Mouse (Mus musculus) bone marrow, adult 2 months (tissue): ENCODE measurements at regions not wholly inside any gene's neighbourhood (a gene's known extent, or its start where the extent isn't known, plus 50 kb on each side); places are given as distances from the start of the nearest gene placed in this dataset.

Experiments used
- H3K27ac ChIP-seq: fragments of 200-500 bp; 2 replicates; pipeline ENCODE4 v1.5.1; 2012; ENCODE audit warnings: low read depth, mild to moderate bottlenecking, control low read depth, inconsistent platforms, low read length; ENCODE audit not compliant: control insufficient read depth, poor library complexity, insufficient read depth
- H3K4me1 ChIP-seq: fragments of 200-500 bp; 2 replicates; pipeline ENCODE4 v1.6.1; 2011; ENCODE audit warnings: low read length; ENCODE audit not compliant: control insufficient read depth, insufficient read depth
- H3K4me3 ChIP-seq: fragments of 200-500 bp; replicated peaks from 2 replicates; pipeline ENCODE3; 2011; ENCODE audit warnings: mild to moderate bottlenecking, low read depth, low read length, control low read depth; ENCODE audit not compliant: control insufficient read depth
- CTCF ChIP-seq: fragments of 200-500 bp; IDR thresholded peaks from 2 replicates; pipeline ENCODE4 v1.5.1; 2011; ENCODE audit warnings: low read length, control low read depth; ENCODE audit not compliant: control insufficient read depth, insufficient read depth
- POLR2A ChIP-seq: fragments of 200-500 bp; IDR thresholded peaks from 2 replicates; pipeline ENCODE4 v1.6.1; 2011; ENCODE audit warnings: low read depth, mild to moderate bottlenecking, control low read depth, low read length, borderline replicate concordance; ENCODE audit not compliant: control insufficient read depth
- WGBS: fragments of 180-500 bp; shearing (Covaris S2); methylation state at CpG from one replicate; pipeline ENCODE4 v1.1.7; 2018; 5-methylcytosine and 5-hydroxymethylcytosine counted together

GRCm38 (mm10) chr7:36090291-36091123 is 287.7 kb upstream of the Zfp507 start:
- Histone ChIP-seq H3K4me1 (no peaks in the 10 kb centered on the region), H3K27ac (no peak overlapping the region), H3K4me3 (no peak overlapping the region)
- WGBS, result 66% methylated on average over 22 of the region's 22 CpGs
- TF ChIP-seq CTCF (no peak), POLR2A (no peak)

- Histone ChIP-seq H3K27ac (no peak overlapping the region), H3K4me3 (no peak overlapping the region), H3K4me1 (no peaks in the 10 kb centered on the region)
- no peak for TF ChIP-seq POLR2A
- TF ChIP-seq CTCF, result no peak
- 75% methylated on average over 6 of the region's 6 CpGs for WGBS
Observed at GRCm38 (mm10) chr7:36087598-36087997, 284.8 kb upstream of the Zfp507 start.

GRCm38 (mm10) chr7:36078666-36079065 is 275.9 kb upstream of the Zfp507 start:
- no peak overlapping the region for H3K4me3 ChIP-seq
- no peaks in the 10 kb centered on the region for H3K4me1 ChIP-seq
- 45% methylated on average over 6 of the region's 6 CpGs for WGBS
- H3K27ac ChIP-seq, result no peak overlapping the region
- TF ChIP-seq POLR2A (no peak), CTCF (no peak)

- H3K27ac ChIP-seq, result no peak overlapping the region
- H3K4me1 ChIP-seq, result no peaks in the 10 kb centered on the region
- no peak overlapping the region for H3K4me3 ChIP-seq
- WGBS, result 60% methylated on average over 11 of the region's 11 CpGs
- TF ChIP-seq CTCF (no peak), POLR2A (no peak)
Observed at GRCm38 (mm10) chr7:36078089-36078654, 275.4 kb upstream of the Zfp507 start.

GRCm38 (mm10) chr7:36077271-36077670 is 274.5 kb upstream of the Zfp507 start:
- TF ChIP-seq CTCF (no peak), POLR2A (no peak)
- H3K4me1 ChIP-seq, result no peaks in the 10 kb centered on the region
- H3K4me3 ChIP-seq, result no peak overlapping the region
- H3K27ac ChIP-seq, result no peak overlapping the region
- WGBS, result 68% methylated on average over 2 of the region's 2 CpGs

- Histone ChIP-seq H3K4me3 (no peak overlapping the region), H3K27ac (no peak overlapping the region), H3K4me1 (no peaks in the 10 kb centered on the region)
- WGBS, result 35% methylated on average over 11 of the region's 11 CpGs
- TF ChIP-seq POLR2A (no peak), CTCF (no peak)
Observed at GRCm38 (mm10) chr7:36076021-36076441, 273.2 kb upstream of the Zfp507 start.

- no peaks in the 10 kb centered on the region for H3K4me1 ChIP-seq
- H3K4me3 ChIP-seq, result no peak overlapping the region
- no peak overlapping the region for H3K27ac ChIP-seq
- TF ChIP-seq CTCF (0 out of 2 replicates have a peak, but pooled peaks have one; percentile 14), POLR2A (no peak)
- 7% methylated on average over 13 of the region's 13 CpGs for WGBS
Observed at GRCm38 (mm10) chr7:36071774-36072173, 269.0 kb upstream of the Zfp507 start.

- TF ChIP-seq CTCF, result no peak
- no peak for TF ChIP-seq POLR2A
- WGBS, result 33% methylated on average over 3 of the region's 3 CpGs
- Histone ChIP-seq H3K4me3 (no peak overlapping the region), H3K27ac (no peak overlapping the region), H3K4me1 (no peaks in the 10 kb centered on the region)
Observed at GRCm38 (mm10) chr7:36066725-36067124, 263.9 kb upstream of the Zfp507 start.

- no peak overlapping the region for H3K27ac ChIP-seq
- 75% methylated on average over 4 of the region's 4 CpGs for WGBS
- TF ChIP-seq CTCF, result no peak
- no peak for TF ChIP-seq POLR2A
- H3K4me3 ChIP-seq, result no peak overlapping the region
- H3K4me1 ChIP-seq, result no peaks in the 10 kb centered on the region
Observed at GRCm38 (mm10) chr7:36061679-36062078, 258.9 kb upstream of the Zfp507 start.
